ENCODE assay signal across 18 mouse cellular contexts in genomic region chr5:65247296-65247695, GRCm38 (mm10). TPM values are rescaled to one million over a fixed set of nuclear protein-coding genes. Genes with fewer than 3 reads are reported as not detected.
A peak's percentile ranks its signal among the peaks of the same experiment; 100 is the strongest.
DNase-seq lines count a peak whose midpoint lies in the region; ATAC-seq and TF ChIP-seq lines count a peak whose summit lies in the region.
"Had no signal": no experiment of that assay in that cellular context is flagged by ENCODE, and none has a peak within 500 bp of the region (broad histone marks: within the 10 kb centered on the region; RNA-seq: fewer than 3 reads in every experiment).

No protein-coding gene starts in this region.

- ATAC-seq in liver, embryonic 12.5 days = no peak
- peak; percentile 74 for ATAC-seq in granulocyte monocyte progenitor cell, adult 5-6 weeks (replicated peaks; ENCODE audit: poor library complexity, severe bottlenecking)
- ATAC-seq in midbrain, embryonic 15.5 days (replicated peaks) = no peak
- ATAC-seq: forebrain, embryonic 16.5 days had no signal

- H3K79me2 ChIP-seq in liver, adult 2 months (ENCODE audit: control insufficient read depth, insufficient read depth, low read length) = no peaks in the 10 kb centered on the region

- H3K27ac ChIP-seq in liver, adult 2 months (replicated peaks; ENCODE audit: insufficient read depth, low read depth, low read length) = 0 out of 2 replicates have a peak overlapping the region, but pooled peaks have one; percentile 47
- no peak overlapping the region for H3K27ac ChIP-seq in liver, embryonic 12.5 days
- no peak overlapping the region for H3K27ac ChIP-seq in midbrain, embryonic 15.5 days
- H3K27ac ChIP-seq: kidney, postnatal 0 days; left cerebral cortex, adult 2 months; limb, embryonic 12.5 days; liver, embryonic 15.5 days; neural tube, embryonic 12.5 days had no signal

- 71% methylated on average over 3 of the region's 3 CpGs for whole genome bisulfite sequencing in liver, adult 2 months
- WGBS in liver, embryonic 12.5 days (ENCODE audit: insufficient replicate concordance) = 82% methylated on average over 3 of the region's 3 CpGs
- 87% methylated on average over 3 of the region's 3 CpGs for WGBS in midbrain, embryonic 15.5 days

- peak; percentile 33 for DNase-seq in liver, adult 2 months (ENCODE audit: extremely low read depth, low read depth, low spot score)
- peak; percentile 12 for DNase-seq in lung, postnatal 14 days
- no peak for DNase-seq in cerebellum, postnatal 10 days
- DNase-seq in gastrocnemius, postnatal 10 days = no peak
- DNase-seq: cerebellum, adult 11-12 months; heart, postnatal 4 days; thymus, postnatal 4 days had no signal

- H3K9ac ChIP-seq in liver, adult 2 months (ENCODE audit: low read depth, low read length) = 0 out of 2 replicates have a peak overlapping the region, but pooled peaks have one; percentile 45
- no peak overlapping the region for H3K9ac ChIP-seq in liver, embryonic 12.5 days
- H3K9ac ChIP-seq in midbrain, embryonic 15.5 days = no peak overlapping the region
- H3K9ac ChIP-seq: limb, embryonic 12.5 days; liver, embryonic 15.5 days; neural tube, embryonic 12.5 days had no signal

- no peaks in the 10 kb centered on the region for H3K27me3 ChIP-seq in liver, adult 2 months (ENCODE audit: control insufficient read depth, insufficient read depth, low read length)
- no peaks in the 10 kb centered on the region for H3K27me3 ChIP-seq in liver, embryonic 12.5 days (replicated peaks)
- H3K27me3 ChIP-seq in midbrain, embryonic 15.5 days (replicated peaks) = no peaks in the 10 kb centered on the region
- H3K27me3 ChIP-seq: limb, embryonic 12.5 days; liver, embryonic 15.5 days; megakaryocyte, embryonic 14.5 days; neural tube, embryonic 12.5 days had no signal

- no peaks in the 10 kb centered on the region for H3K36me3 ChIP-seq in liver, adult 2 months (ENCODE audit: control insufficient read depth, insufficient read depth, low read length)
- H3K36me3 ChIP-seq in liver, embryonic 12.5 days = no peaks in the 10 kb centered on the region
- H3K36me3 ChIP-seq in midbrain, embryonic 15.5 days (replicated peaks) = peaks cover 8% of the 10 kb centered on the region; the same call in 1 of the 2 replicates
- H3K36me3 ChIP-seq: liver, embryonic 15.5 days had no signal

- TF ChIP-seq POLR2A in liver, adult 2 months (IDR thresholded peaks at IDR 0.05; ENCODE audit: extremely low read depth, insufficient read depth, low read length) = no peak

- no peak overlapping the region for H3K4me3 ChIP-seq in liver, adult 2 months (ENCODE audit: insufficient read depth, low read depth, low read length)
- no peak overlapping the region for H3K4me3 ChIP-seq in liver, embryonic 12.5 days
- no peak overlapping the region for H3K4me3 ChIP-seq in midbrain, embryonic 15.5 days
- H3K4me3 ChIP-seq: erythroblast, embryonic 14.5 days; left cerebral cortex, adult 2 months; limb, embryonic 12.5 days; liver, embryonic 15.5 days; megakaryocyte, embryonic 14.5 days; neural tube, embryonic 12.5 days had no signal

- no peaks in the 10 kb centered on the region for H3K9me3 ChIP-seq in liver, embryonic 12.5 days (replicated peaks)
- H3K9me3 ChIP-seq in midbrain, embryonic 15.5 days = no peaks in the 10 kb centered on the region
- H3K9me3 ChIP-seq: limb, embryonic 12.5 days; liver, embryonic 15.5 days; megakaryocyte, embryonic 14.5 days; neural tube, embryonic 12.5 days had no signal

- TF ChIP-seq CTCF in liver, adult 2 months (IDR thresholded peaks at IDR 0.05; ENCODE audit: low read depth, low read length) = no peak

- 0 out of 2 replicates have a peak, but pooled peaks cover 2% of the 10 kb centered on the region for H3K4me1 ChIP-seq in liver, adult 2 months (ENCODE audit: control insufficient read depth, insufficient read depth, low read length)
- H3K4me1 ChIP-seq in liver, embryonic 12.5 days = no peaks in the 10 kb centered on the region
- no peaks in the 10 kb centered on the region for H3K4me1 ChIP-seq in midbrain, embryonic 15.5 days
- H3K4me1 ChIP-seq: limb, embryonic 12.5 days; liver, embryonic 15.5 days; megakaryocyte, embryonic 14.5 days; neural tube, embryonic 12.5 days had no signal

- H3K4me2 ChIP-seq in liver, embryonic 12.5 days = no peak overlapping the region
- no peak overlapping the region for H3K4me2 ChIP-seq in midbrain, embryonic 15.5 days
- H3K4me2 ChIP-seq: limb, embryonic 12.5 days; liver, embryonic 15.5 days; neural tube, embryonic 12.5 days had no signal

RNA-seq across cellular contexts. Expression of gene Wdr19, which starts 47.8 kb away (rescaled TPM):
- total RNA-seq in liver, adult 2 months (2014; rRNA removed) = 2.1 and 2.8 TPM in 2 replicates
- polyA plus RNA-seq in liver, adult 2 months (2012; rRNA removed) = 0.57 and 1.0 TPM in 2 replicates
- 1.3 and 2.0 TPM in 2 replicates for polyA plus RNA-seq in liver, embryonic 12.5 days (2016; fragmentation: Nextera tagmentation; extraction: Ambion mirVana)
- 5.2 and 6.3 TPM in 2 replicates for total RNA-seq in granulocyte monocyte progenitor cell, adult 5-6 weeks (2014; fragmentation: Nextera tagmentation)
- total RNA-seq in granulocyte monocyte progenitor cell, adult 5-6 weeks (2017) = 3.8 and 4.4 TPM in 2 replicates
- polyA plus RNA-seq in midbrain, embryonic 15.5 days (2015; fragmentation: Nextera tagmentation; extraction: Ambion mirVana) = 12.7 and 15.2 TPM in 2 replicates
- 1 to 10 TPM; 2.3 to 3.1 TPM for total RNA-seq in gastrocnemius, postnatal 10 days (2021)
- polyA plus RNA-seq: erythroblast, embryonic 14.5 days had no signal

Comparison
In these comparisons a context has a peak if more than half of its experiments do, and no peak if none do; other contexts are left out.
1. DNase-seq: peak in liver, adult 2 months (single experiment) and lung, postnatal 14 days (single experiment); none in cerebellum, postnatal 10 days (0 of 2) and gastrocnemius, postnatal 10 days (single experiment).